Mouse (Mus musculus) MEL (cell line): ENCODE data around the gene AK157302. TPM values are rescaled to one million over a fixed set of nuclear protein-coding genes. Genes with fewer than 3 reads are reported as not detected.
A peak's percentile ranks its signal among the peaks of the same experiment; 100 is the strongest.

Experiments
- DNase-seq: peaks from one replicate; pipeline ENCODE4 v3.0.0; 2011; ENCODE audit warnings: low read depth, low spot score
- H3K27ac ChIP-seq: 2 replicates; pipeline ENCODE4 v1.5.1; 2012; ENCODE audit warnings: low read depth, mild to moderate bottlenecking, control low read depth, low read length, moderate library complexity; ENCODE audit not compliant: control insufficient read depth
- H3K27me3 ChIP-seq, 2 experiments: fragments of 150-350 bp in 1 of 2; sonication (generic) in 1 of 2; 2 replicates each; pipeline ENCODE4 v1.6.1; 2012; ENCODE audit warnings: low read length in 2 of 2, mild to moderate bottlenecking in 2 of 2, improper control_type of control experiment in 1 of 2, moderate library complexity in 1 of 2; ENCODE audit not compliant: insufficient read depth in 2 of 2, control insufficient read depth in 1 of 2
- H3K36me3 ChIP-seq, 2 experiments: 2 replicates each; pipeline ENCODE4 v1.6.1; 2012 to 2014; ENCODE audit warnings: low read length in 2 of 2, improper control_type of control experiment in 1 of 2, inconsistent platforms in 1 of 2, mild to moderate bottlenecking in 1 of 2; ENCODE audit not compliant: insufficient read depth in 2 of 2, control insufficient read depth in 1 of 2
- H3K4me1 ChIP-seq, 2 experiments: fragments of 150-350 bp in 1 of 2; sonication (generic) in 1 of 2; 2 replicates each; pipeline ENCODE4 v1.6.1; 2012; ENCODE audit warnings: low read length in 2 of 2, improper control_type of control experiment in 1 of 2, mild to moderate bottlenecking in 1 of 2; ENCODE audit not compliant: insufficient read depth in 2 of 2, control insufficient read depth in 1 of 2
- H3K4me3 ChIP-seq, 2 experiments: fragments of 150-350 bp in 1 of 2; sonication (generic) in 1 of 2; 2 replicates each; pipeline ENCODE4 v1.5.1; 2012; ENCODE audit warnings: low read depth in 2 of 2, low read length in 2 of 2, mild to moderate bottlenecking in 2 of 2, moderate library complexity in 2 of 2, control low read depth in 1 of 2, improper control_type of control experiment in 1 of 2; ENCODE audit not compliant: control insufficient read depth in 1 of 2, insufficient read depth in 1 of 2
- H3K79me2 ChIP-seq: 2 replicates; pipeline ENCODE4 v1.6.1; 2012; ENCODE audit warnings: mild to moderate bottlenecking, low read length, moderate library complexity; ENCODE audit not compliant: control insufficient read depth, poor library complexity, insufficient read depth
- H3K9ac ChIP-seq: 2 replicates; pipeline ENCODE4 v1.6.1; 2012; ENCODE audit warnings: low read depth, mild to moderate bottlenecking, control low read depth, low read length, moderate library complexity; ENCODE audit not compliant: control insufficient read depth, poor library complexity, severe bottlenecking
- H3K9me3 ChIP-seq: fragments of 150-350 bp; sonication (generic); replicated peaks from 2 replicates; pipeline ENCODE4 v1.6.1; 2012; ENCODE audit warnings: mild to moderate bottlenecking, low read length, improper control_type of control experiment, moderate library complexity; ENCODE audit not compliant: insufficient read depth
- CHD1 ChIP-seq: IDR thresholded peaks from 2 replicates; pipeline ENCODE4 v1.6.1; 2012; ENCODE audit warnings: low read depth, mild to moderate bottlenecking, inconsistent platforms, low read length, improper control_type of control experiment
- CHD2 ChIP-seq: IDR thresholded peaks from 2 replicates; pipeline ENCODE4 v1.6.1; 2011; ENCODE audit warnings: low read length, improper control_type of control experiment
- CTCF ChIP-seq, 3 experiments: IDR thresholded peaks in 2 of 3; conservative IDR thresholded peaks in 1 of 3; 2 replicates each; pipeline ENCODE4 v1.5.1; 2011 to 2012; ENCODE audit warnings: low read length in 3 of 3, low read depth in 2 of 3, mild to moderate bottlenecking in 2 of 3, improper control_type of control experiment in 1 of 3, inconsistent platforms in 1 of 3, mixed read lengths in 1 of 3, moderate library complexity in 1 of 3; ENCODE audit not compliant: control insufficient read depth in 1 of 3, insufficient read depth in 1 of 3, poor library complexity in 1 of 3, severe bottlenecking in 1 of 3
- E2F4 ChIP-seq: IDR thresholded peaks from 2 replicates; pipeline ENCODE4 v1.6.1; 2011; ENCODE audit warnings: low read depth, low read length, improper control_type of control experiment, borderline replicate concordance
- EP300 ChIP-seq, 2 experiments: IDR thresholded peaks; 2 replicates each; pipeline ENCODE4 v1.6.1; 2011; ENCODE audit warnings: improper control_type of control experiment in 2 of 2, low read length in 2 of 2, low read depth in 1 of 2, mild to moderate bottlenecking in 1 of 2
- GATA1 ChIP-seq: IDR thresholded peaks from 2 replicates; pipeline ENCODE4 v1.6.1; 2011; ENCODE audit warnings: low read depth, low read length, improper control_type of control experiment
- HCFC1 ChIP-seq: IDR thresholded peaks from 2 replicates; pipeline ENCODE4 v1.6.1; 2012; ENCODE audit warnings: low read depth, mild to moderate bottlenecking, inconsistent platforms, low read length, improper control_type of control experiment, moderate library complexity
- JUND ChIP-seq: IDR thresholded peaks from 2 replicates; pipeline ENCODE4 v1.6.1; 2011; ENCODE audit warnings: low read depth, mild to moderate bottlenecking, improper control_type of control experiment, low read length
- KAT2A ChIP-seq: conservative IDR thresholded peaks from 2 replicates; pipeline ENCODE4 v1.6.1; 2012; ENCODE audit warnings: low read depth, low read length, improper control_type of control experiment, inconsistent platforms
- MAX ChIP-seq: IDR thresholded peaks from 2 replicates; pipeline ENCODE4 v1.6.1; 2011; ENCODE audit warnings: low read length, improper control_type of control experiment
- MAZ ChIP-seq: IDR thresholded peaks from 2 replicates; pipeline ENCODE4 v1.6.1; 2012; ENCODE audit warnings: low read depth, mild to moderate bottlenecking, inconsistent platforms, low read length, improper control_type of control experiment
- MEF2A ChIP-seq: IDR thresholded peaks from 2 replicates; pipeline ENCODE4 v1.6.1; 2014; ENCODE audit warnings: low read depth, mild to moderate bottlenecking, inconsistent platforms, low read length, improper control_type of control experiment; ENCODE audit not compliant: poor library complexity, insufficient replicate concordance, severe bottlenecking; ENCODE audit errors: extremely low read depth
- MXI1 ChIP-seq: IDR thresholded peaks from 2 replicates; pipeline ENCODE4 v1.6.1; 2011; ENCODE audit warnings: mild to moderate bottlenecking, low read depth, low read length, improper control_type of control experiment
- MYB ChIP-seq: IDR thresholded peaks from 2 replicates; pipeline ENCODE4 v1.6.1; 2011; ENCODE audit warnings: mild to moderate bottlenecking, low read depth, low read length, improper control_type of control experiment
- MYC ChIP-seq: IDR thresholded peaks from 2 replicates; pipeline ENCODE4 v1.6.1; 2011; ENCODE audit warnings: low read depth, mild to moderate bottlenecking, low read length, improper control_type of control experiment, moderate library complexity
- NELFE ChIP-seq: IDR thresholded peaks from 2 replicates; pipeline ENCODE4 v1.6.1; 2011; ENCODE audit warnings: low read depth, low read length, improper control_type of control experiment
- NRF1 ChIP-seq: IDR thresholded peaks from 2 replicates; pipeline ENCODE4 v1.6.1; 2014; ENCODE audit warnings: low read depth, mild to moderate bottlenecking, inconsistent platforms, low read length, improper control_type of control experiment, moderate library complexity; ENCODE audit not compliant: poor library complexity, insufficient read depth, severe bottlenecking
- POLR2A ChIP-seq, 2 experiments: IDR thresholded peaks; 2 replicates each; pipeline ENCODE4 v1.6.1; 2011 to 2012; ENCODE audit warnings: low read length in 2 of 2, mild to moderate bottlenecking in 2 of 2, control low read depth in 1 of 2, improper control_type of control experiment in 1 of 2, low read depth in 1 of 2, moderate library complexity in 1 of 2; ENCODE audit not compliant: control insufficient read depth in 1 of 2, insufficient read depth in 1 of 2, poor library complexity in 1 of 2
- POLR2AphosphoS2 ChIP-seq: IDR thresholded peaks from 2 replicates; pipeline ENCODE4 v1.6.1; 2011; ENCODE audit warnings: low read length, improper control_type of control experiment
- SIN3A ChIP-seq: IDR thresholded peaks from 2 replicates; pipeline ENCODE4 v1.6.1; 2012; ENCODE audit warnings: low read length, improper control_type of control experiment, inconsistent platforms
- SMC3 ChIP-seq: IDR thresholded peaks from 2 replicates; pipeline ENCODE4 v1.6.1; 2011; ENCODE audit warnings: low read depth, low read length, improper control_type of control experiment
- TAL1 ChIP-seq: IDR thresholded peaks from 2 replicates; pipeline ENCODE4 v1.6.1; 2012; ENCODE audit warnings: mild to moderate bottlenecking, inconsistent platforms, low read length, moderate library complexity, mixed read lengths
- TCF12 ChIP-seq: IDR thresholded peaks from 2 replicates; pipeline ENCODE4 v1.6.1; 2014; ENCODE audit warnings: low read depth, mild to moderate bottlenecking, inconsistent platforms, low read length, improper control_type of control experiment, moderate library complexity
- UBTF ChIP-seq: IDR thresholded peaks from 2 replicates; pipeline ENCODE4 v1.6.1; 2012; ENCODE audit warnings: low read depth, mild to moderate bottlenecking, inconsistent platforms, low read length, improper control_type of control experiment, moderate library complexity, borderline replicate concordance; ENCODE audit not compliant: insufficient read depth
- USF1 ChIP-seq: IDR thresholded peaks from 2 replicates; pipeline ENCODE4 v1.6.1; 2014; ENCODE audit warnings: low read depth, mild to moderate bottlenecking, inconsistent platforms, low read length, improper control_type of control experiment, moderate library complexity
- USF2 ChIP-seq, 2 experiments: IDR thresholded peaks; 2 replicates each; pipeline ENCODE4 v1.6.1; 2011 to 2012; ENCODE audit warnings: improper control_type of control experiment in 2 of 2, low read length in 2 of 2, borderline replicate concordance in 1 of 2, inconsistent platforms in 1 of 2, low read depth in 1 of 2, mild to moderate bottlenecking in 1 of 2; ENCODE audit not compliant: insufficient read depth in 1 of 2
- ZMIZ1 ChIP-seq: IDR thresholded peaks from 2 replicates; pipeline ENCODE4 v1.6.1; 2012; ENCODE audit warnings: low read depth, mild to moderate bottlenecking, inconsistent platforms, low read length, improper control_type of control experiment, moderate library complexity
- ZNF384 ChIP-seq: IDR thresholded peaks from 2 replicates; pipeline ENCODE4 v1.6.1; 2012; ENCODE audit warnings: low read depth, mild to moderate bottlenecking, inconsistent platforms, low read length, improper control_type of control experiment
- polyA plus RNA-seq, 2 experiments: library from polyadenylated mRNA; stranded (reverse) in 1 of 2; unstranded in 1 of 2; fragments of >175 nt in 1 of 2; fragments of >200 nt in 1 of 2; gene quantifications; 2 replicates each; pipeline versions ENCODE4 v1.2.1 to v1.2.4; 2012; ENCODE audit warnings: low replicate concordance in 2 of 2, low read depth in 1 of 2; ENCODE audit not compliant: insufficient read length in 2 of 2, insufficient read depth in 1 of 2, missing spikeins in 1 of 2
- total RNA-seq: library from RNA; depleted of rRNA; stranded (reverse); fragments of 300-350 nt; gene quantifications from 2 replicates; pipeline ENCODE4 v1.2.3, GENCODE M21; 2012

The AK157302 gene
- total and polyA plus RNA-seq, 3 experiments, result 0.10 to 0.50 TPM; not detected in 1

DNA sequence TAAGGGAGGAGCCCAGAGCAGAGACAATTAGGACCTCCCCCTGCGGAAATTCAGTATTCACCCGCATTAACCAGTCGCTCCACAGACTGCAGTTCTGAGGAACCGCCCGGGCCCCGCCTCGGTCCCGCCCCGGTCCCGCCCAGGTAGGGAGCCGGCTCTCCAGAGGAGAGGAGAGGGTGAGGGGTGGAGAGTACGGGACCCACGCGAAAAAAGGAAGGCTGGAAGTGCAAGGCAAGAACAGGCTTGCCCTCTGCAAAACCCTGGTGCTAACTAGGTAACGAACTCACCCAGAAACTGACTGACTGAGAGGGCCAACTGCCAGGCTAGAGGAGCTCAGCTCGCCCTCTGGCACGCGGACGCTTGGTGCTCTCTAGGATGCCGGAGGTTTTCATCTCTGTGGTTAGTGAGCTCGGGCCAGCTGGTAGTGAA is 11.2 kb downstream of the AK157302 start (continued):
- TF ChIP-seq MEF2A, result no peak

DNA sequence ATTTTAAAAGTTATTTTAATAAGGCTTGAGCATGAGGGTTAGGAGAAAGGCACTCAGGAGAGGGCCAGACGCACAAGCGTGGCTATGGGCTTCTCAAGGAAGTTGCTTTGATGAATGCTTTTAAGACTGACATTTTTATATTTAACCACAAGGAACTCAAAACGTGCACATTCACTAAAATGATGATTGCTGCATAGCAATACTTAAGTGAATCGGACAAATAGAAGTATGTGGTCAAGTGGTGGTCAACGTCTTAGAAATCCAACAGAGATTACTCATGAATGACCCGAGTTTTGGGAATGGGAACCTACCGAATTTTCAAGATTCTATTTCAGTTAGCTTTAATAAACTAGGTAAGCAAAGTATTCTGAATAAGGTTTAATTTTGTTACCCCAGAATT is 35.1 kb downstream of the AK157302 start:
- DNase-seq, result peak; percentile 40
- Histone ChIP-seq H3K4me3 (peak overlapping the region; percentile 24 to 75), H3K9ac (peak overlapping the region; percentile 100), H3K36me3 (peaks cover 0 to 2% of the 10 kb centered on the region in 2 experiments; a peak in 2 of 4 replicates), H3K79me2 (peaks cover 5% of the 10 kb centered on the region; the same call in 1 of the 2 replicates), H3K4me1 (no peaks in the 10 kb centered on the region; a peak in 1 of 4 replicates), H3K27ac (no peak overlapping the region), H3K27me3 (no peaks in the 10 kb centered on the region; a peak in 2 of 4 replicates), H3K9me3 (no peaks in the 10 kb centered on the region)
- TF ChIP-seq MEF2A (no peak), HCFC1 (no peak), NELFE (no peak), SIN3A (no peak), NRF1 (no peak), E2F4 (no peak), ZMIZ1 (no peak), MAZ (no peak), MYB (no peak), EP300 (IDR thresholded peaks at IDR 0.05; ENCODE audit: low read depth in 1 of 2, low read length in 2 of 2) (no peak), UBTF (no peak), USF2 (IDR thresholded peaks at IDR 0.05; ENCODE audit: borderline replicate concordance in 1 of 2, insufficient read depth in 1 of 2, low read depth in 1 of 2, low read length in 2 of 2) (no peak), GATA1 (no peak), CTCF (IDR thresholded peaks at IDR 0.05 in 2 of 3, conservative IDR thresholded peaks at IDR 0.05 in 1 of 3; ENCODE audit: control insufficient read depth in 1 of 3, insufficient read depth in 1 of 3, low read depth in 2 of 3, low read length in 3 of 3, poor library complexity in 1 of 3, severe bottlenecking in 1 of 3) (no peak), SMC3 (no peak), MXI1 (no peak)

DNA sequence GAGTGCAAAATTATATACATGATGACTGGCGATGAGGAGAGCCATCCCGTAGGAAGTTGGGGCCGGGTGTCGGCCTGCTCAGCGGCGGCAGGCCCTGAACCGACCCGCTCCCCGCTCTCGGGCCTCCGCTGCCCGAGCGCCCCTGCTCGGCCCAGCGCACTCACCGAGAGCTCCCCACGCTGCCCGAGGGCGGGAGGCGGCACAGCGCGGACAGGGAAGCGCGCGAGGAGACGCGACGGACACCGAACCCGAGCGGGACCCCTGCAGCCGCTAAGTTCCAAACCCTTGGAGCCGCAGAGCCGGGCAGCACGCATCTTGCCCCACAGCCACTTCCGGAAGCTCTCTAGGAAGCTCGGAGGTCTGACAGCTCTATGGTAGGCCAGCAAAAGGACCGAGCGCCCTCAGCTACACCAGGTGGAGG is 35.8 kb downstream of the AK157302 start, which contains the start of gene Zkscan8:
Zkscan8 (minus strand) TSS at position 340 of the 421 bp plus-strand sequence.
- H3K4me1 ChIP-seq, result no peaks in the 10 kb centered on the region; a peak in 1 of 4 replicates
- H3K79me2 ChIP-seq, result peaks cover 5% of the 10 kb centered on the region; the same call in 1 of the 2 replicates
- peak; percentile 92 for DNase-seq
- H3K4me3 ChIP-seq, result peak within 1 kb of the TSS; percentile 75 to 97
- H3K36me3 ChIP-seq, result peaks cover 0 to 2% of the 10 kb centered on the region in 2 experiments; a peak in 2 of 4 replicates
- peak within 1 kb of the TSS; percentile 72 for H3K27ac ChIP-seq
- no peaks in the 10 kb centered on the region; a peak in 3 of 4 replicates for H3K27me3 ChIP-seq
- H3K9me3 ChIP-seq, result no peaks in the 10 kb centered on the region
- peak within 1 kb of the TSS; percentile 100 for H3K9ac ChIP-seq
- TF ChIP-seq TCF12 (peak; percentile 67), TAL1 (no peak), MYC (peak; percentile 30; the same call in 1 of the 2 replicates), POLR2AphosphoS2 (0 out of 2 replicates have a peak, but pooled peaks have one; percentile 40), USF2 (IDR thresholded peaks at IDR 0.05; ENCODE audit: borderline replicate concordance in 1 of 2, insufficient read depth in 1 of 2, low read depth in 1 of 2, low read length in 2 of 2) (no peak), GATA1 (no peak), USF1 (no peak), CHD2 (no peak), MAX (peak; percentile 44; the same call in 1 of the 2 replicates), POLR2A (IDR thresholded peaks at IDR 0.05; ENCODE audit: control insufficient read depth in 1 of 2, insufficient read depth in 1 of 2, low read depth in 1 of 2, low read length in 2 of 2, poor library complexity in 1 of 2) (peak; percentile 75 to 85), KAT2A (no peak; the same call in 1 of the 2 replicates), JUND (no peak), NELFE (peak; percentile 84), SMC3 (no peak), CHD1 (no peak), ZNF384 (no peak), MXI1 (peak; percentile 66), EP300 (IDR thresholded peaks at IDR 0.05; ENCODE audit: low read depth in 1 of 2, low read length in 2 of 2) (no peak), MEF2A (no peak)
